Mouse (Mus musculus): ENCODE results near the gene Kcnj6.

DNA sequence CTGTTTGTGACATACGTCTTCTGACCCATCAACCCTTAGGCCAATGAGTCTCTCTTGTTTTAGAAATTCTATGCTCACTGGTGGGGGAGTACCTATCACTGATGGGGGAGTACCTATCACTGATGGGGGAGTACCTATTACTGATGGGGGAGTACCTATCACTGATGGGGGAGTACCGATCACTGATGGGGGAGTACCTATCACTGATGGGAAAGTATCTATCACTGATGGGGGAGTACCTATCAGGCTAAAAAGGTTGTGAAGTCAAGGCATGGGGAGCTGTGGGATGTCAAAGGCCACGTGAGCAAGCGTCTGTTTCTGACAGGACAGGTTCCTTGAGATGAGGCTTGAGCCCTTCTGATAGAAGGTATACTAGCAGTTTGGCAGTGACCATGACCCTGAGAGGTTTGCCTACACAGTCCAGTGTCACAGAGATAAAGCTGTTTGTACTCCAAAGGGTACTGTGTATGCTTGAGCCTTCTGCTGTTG is 105.3 kb downstream of the Kcnj6 start:
- no peak for TF ChIP-seq CTCF (IDR thresholded peaks at IDR 0.05; ENCODE audit: low read depth, low read length)
- TF ChIP-seq POLR2A (IDR thresholded peaks at IDR 0.05; ENCODE audit: borderline replicate concordance, low read depth, low read length): no peak
